Mouse (Mus musculus) urinary bladder, adult 2 months (tissue): ENCODE results near the gene Trim26. TPM values are rescaled to one million over a fixed set of nuclear protein-coding genes. Genes with fewer than 3 reads are reported as not detected.
A peak's percentile ranks its signal among the peaks of the same experiment; 100 is the strongest.
"Not testable (repeated sequence)": the region's sequence is repeated elsewhere in the genome, so short reads cannot be mapped to it uniquely, and the experiment has no call there.

ENCODE experiments used
- DNase-seq: peaks from one replicate; pipeline ENCODE4 v3.0.0; 2022; ENCODE audit warnings: low spot score
- polyA plus RNA-seq: library from polyadenylated mRNA; depleted of rRNA; stranded (reverse); fragments of >200 nt; gene quantifications from 2 replicates; pipeline ENCODE4 v1.2.3, GENCODE M21; 2012; rRNA removed

Trim26 gene
- 39.4 and 47.1 TPM in 2 replicates for polyA plus RNA-seq

DNA sequence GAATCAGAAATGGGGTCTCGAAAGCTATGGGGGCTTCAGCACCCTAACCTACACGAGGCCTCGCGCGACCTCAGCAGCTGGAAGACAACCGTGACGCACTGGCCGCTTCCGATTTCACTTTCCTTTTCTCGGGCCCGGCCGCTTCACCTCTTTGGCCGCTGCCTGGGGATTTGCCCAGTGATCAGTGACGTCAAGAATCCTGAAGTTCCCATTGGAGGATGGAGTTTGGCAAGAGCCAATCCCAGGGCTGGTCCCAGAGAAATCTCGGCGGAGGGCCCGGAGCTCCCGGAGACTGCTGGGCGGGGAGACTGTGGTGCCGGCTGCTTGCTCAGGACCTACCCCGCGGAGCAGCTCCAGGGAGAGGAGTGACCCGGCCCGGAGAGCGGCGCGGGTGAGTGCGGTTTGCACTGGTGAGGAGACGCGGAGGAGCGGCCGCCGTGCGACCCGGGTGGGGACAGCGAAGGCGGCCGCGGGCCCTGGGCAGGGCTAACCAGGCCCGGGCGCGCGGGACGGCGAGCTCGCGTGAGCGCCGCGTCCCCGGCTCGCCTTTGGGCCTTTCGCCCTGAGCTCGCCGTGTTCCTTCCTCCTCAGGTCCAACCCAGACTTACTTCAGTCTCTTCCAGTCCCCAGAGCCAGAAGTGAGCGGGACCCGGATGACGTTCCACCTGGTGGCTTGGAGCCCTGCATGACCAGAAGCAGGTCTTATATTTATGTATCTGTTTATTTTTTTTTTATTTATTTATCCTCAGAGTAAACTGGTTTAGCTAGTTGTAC lies at the start of gene Trim26:
Gene Trim26 (plus strand): TSS at position 261 of the 774 bp plus-strand sequence.
- DNase-seq = peak; percentile 93

GRCm38 (mm10) chr17:36788351-36788750 lies 48.6 kb upstream of the Trim26 start:
- DNase-seq = no peak

- DNase-seq = not testable (repeated sequence)
These were observed 48.1 kb upstream of the Trim26 start for GRCm38 (mm10) chr17:36788801-36789200.

GRCm38 (mm10) chr17:36799493-36799892 lies 37.4 kb upstream of the Trim26 start:
- DNase-seq = no peak

DNA sequence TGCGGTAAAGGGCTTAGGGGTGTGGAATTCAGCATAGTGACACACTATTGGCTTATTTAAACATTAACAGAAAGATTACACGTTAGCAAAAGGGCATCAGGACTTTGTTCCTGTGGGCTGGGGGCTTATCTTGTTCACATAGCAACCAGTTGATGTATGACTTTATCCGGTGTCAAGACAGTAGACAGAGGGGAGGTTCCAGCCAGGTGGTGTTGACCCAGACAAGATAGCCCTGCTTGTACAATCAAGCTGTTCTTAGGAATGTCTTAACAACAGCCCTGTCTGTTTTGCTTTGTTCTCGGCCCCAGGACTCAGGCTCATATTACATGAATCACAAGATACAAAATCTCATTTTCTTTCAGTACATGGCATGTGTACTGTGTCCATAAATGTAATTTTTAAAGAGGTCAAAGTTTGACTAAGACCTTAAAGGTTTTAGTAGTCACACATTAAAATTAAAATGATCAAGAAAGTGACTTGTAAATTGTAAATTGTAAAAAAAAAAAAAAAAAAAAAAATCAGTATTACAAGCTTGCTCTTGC lies 36.9 kb upstream of the Trim26 start:
- not testable (repeated sequence) for DNase-seq

DNA sequence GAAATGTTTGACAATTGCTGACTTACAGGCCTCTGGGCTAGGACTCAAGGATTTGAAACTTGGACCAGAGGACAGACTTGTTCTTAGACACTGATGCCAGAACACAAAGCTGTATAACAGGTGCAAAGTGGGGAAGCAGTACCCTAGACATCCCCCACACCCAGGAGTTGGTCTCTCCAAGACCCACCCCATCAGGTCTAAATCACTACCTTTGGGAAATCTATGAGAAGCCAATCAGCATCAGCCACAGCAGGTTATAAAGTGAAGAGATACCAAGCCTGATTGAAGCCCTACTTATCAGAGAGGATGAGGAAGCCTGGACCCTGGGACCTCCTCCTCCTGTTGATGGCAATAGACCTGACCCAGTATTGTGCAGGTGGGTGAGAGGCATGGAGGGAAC lies 25.1 kb upstream of the Trim26 start, which contains the start of gene H2-M10.6:
Gene H2-M10.6 (plus strand): TSS at position 301 of the 400 bp plus-strand sequence.
- no peak for DNase-seq

GRCm38 (mm10) chr17:36824005-36824404 lies 12.9 kb upstream of the Trim26 start:
- DNase-seq = no peak

- DNase-seq = no peak
These were observed 11.4 kb upstream of the Trim26 start for GRCm38 (mm10) chr17:36825525-36825924.

GRCm38 (mm10) chr17:36826002-36826401 lies 10.9 kb upstream of the Trim26 start:
- peak; percentile 31 for DNase-seq

- DNase-seq = no peak
These were observed 8.4 kb upstream of the Trim26 start for GRCm38 (mm10) chr17:36828488-36828887.

GRCm38 (mm10) chr17:36830470-36830869 lies 6.5 kb upstream of the Trim26 start:
- no peak for DNase-seq

- DNase-seq = no peak
These were observed 4.2 kb upstream of the Trim26 start for GRCm38 (mm10) chr17:36832694-36833093.

GRCm38 (mm10) chr17:36835591-36836426 lies 1.1 kb upstream of the Trim26 start:
- no peak for DNase-seq

GRCm38 (mm10) chr17:36836427-36836812 lies 514 bp upstream of the Trim26 start:
- no peak for DNase-seq

- no peak for DNase-seq
These were observed 2.1 kb downstream of the Trim26 start for GRCm38 (mm10) chr17:36839001-36839400.

- DNase-seq = no peak
These were observed 3.0 kb downstream of the Trim26 start for GRCm38 (mm10) chr17:36839931-36840330.

- no peak for DNase-seq
These were observed 4.1 kb downstream of the Trim26 start for GRCm38 (mm10) chr17:36840961-36841445.

DNA sequence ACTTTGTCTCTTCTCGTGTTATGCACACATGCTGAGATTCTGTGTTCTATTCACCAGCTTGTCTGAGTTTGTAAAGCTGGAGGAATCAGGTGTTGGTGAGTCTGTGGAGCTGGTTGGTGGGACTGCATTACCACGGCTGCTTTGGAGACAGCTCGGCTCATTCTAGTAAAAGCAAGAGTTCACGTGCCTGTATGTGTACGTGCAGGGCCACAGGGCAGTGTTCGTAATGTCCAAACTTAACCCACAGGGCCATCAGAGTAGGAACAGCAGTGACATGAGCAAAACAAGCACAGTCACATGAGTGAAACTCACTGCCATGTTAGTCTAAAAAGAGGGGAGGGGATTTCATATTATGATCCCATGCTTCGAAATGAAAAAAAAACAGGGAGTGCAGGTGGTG lies 6.8 kb downstream of the Trim26 start:
- no peak for DNase-seq

- DNase-seq = no peak
These were observed 7.4 kb downstream of the Trim26 start for GRCm38 (mm10) chr17:36844286-36844719.

GRCm38 (mm10) chr17:36844725-36845124 lies 7.8 kb downstream of the Trim26 start:
- DNase-seq = no peak

DNA sequence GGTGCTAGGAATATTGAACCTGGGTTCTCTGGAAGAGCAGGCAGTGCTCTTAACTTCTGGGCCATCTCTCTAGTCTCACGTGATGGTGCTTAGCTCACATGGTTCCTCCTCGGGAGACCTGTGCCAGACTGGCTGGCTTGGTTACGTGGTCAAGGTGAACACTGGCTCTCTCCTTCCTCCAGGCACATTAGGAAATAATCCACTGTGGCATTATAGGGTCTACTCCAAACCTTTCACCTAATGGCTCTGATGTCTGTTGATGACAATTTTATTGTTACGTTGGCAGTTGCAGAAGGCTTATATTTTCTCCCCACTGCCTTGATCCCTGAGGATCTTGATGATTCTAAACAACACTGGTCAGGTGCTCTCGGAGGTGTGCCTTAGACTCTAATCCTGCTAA lies 12.0 kb downstream of the Trim26 start:
- DNase-seq = no peak

- DNase-seq = no peak
These were observed 13.1 kb downstream of the Trim26 start for GRCm38 (mm10) chr17:36849992-36850391.
